Mouse (Mus musculus): ENCODE data around the gene Dlk2.
A peak's percentile ranks its signal among the peaks of the same experiment; 100 is the strongest.

The Dlk2 gene

GRCm38 (mm10) chr17:46273803-46274236 is 23.4 kb upstream of the Dlk2 start:
- no peak for DNase-seq (ENCODE audit: low read depth, low spot score)

- DNase-seq (ENCODE audit: low read depth, low spot score), result no peak
These were observed 22.8 kb upstream of the Dlk2 start for GRCm38 (mm10) chr17:46274465-46274864.

GRCm38 (mm10) chr17:46275034-46275433 is 22.2 kb upstream of the Dlk2 start:
- no peak for DNase-seq (ENCODE audit: low read depth, low spot score)

- DNase-seq (ENCODE audit: low read depth, low spot score), result no peak
These were observed 21.7 kb upstream of the Dlk2 start for GRCm38 (mm10) chr17:46275506-46275905.

GRCm38 (mm10) chr17:46277586-46277985 is 19.6 kb upstream of the Dlk2 start:
- DNase-seq (ENCODE audit: low read depth, low spot score), result no peak

- no peak for DNase-seq (ENCODE audit: low read depth, low spot score)
These were observed 19.0 kb upstream of the Dlk2 start for GRCm38 (mm10) chr17:46278011-46278765.

GRCm38 (mm10) chr17:46282483-46283123 is 14.6 kb upstream of the Dlk2 start, which contains the start of gene Tjap1:
TSS of gene Tjap1 (minus strand) at chr17:46283026.
- peak; percentile 78 for DNase-seq (ENCODE audit: low read depth, low spot score)

- no peak for DNase-seq (ENCODE audit: low read depth, low spot score)
These were observed 14.1 kb upstream of the Dlk2 start for GRCm38 (mm10) chr17:46283140-46283539.

- no peak for DNase-seq (ENCODE audit: low read depth, low spot score)
These were observed 13.3 kb upstream of the Dlk2 start for GRCm38 (mm10) chr17:46283911-46284310.

- no peak for DNase-seq (ENCODE audit: low read depth, low spot score)
These were observed 12.6 kb upstream of the Dlk2 start for GRCm38 (mm10) chr17:46284653-46285052.

- DNase-seq (ENCODE audit: low read depth, low spot score), result no peak
These were observed 11.8 kb upstream of the Dlk2 start for GRCm38 (mm10) chr17:46285407-46285806.

GRCm38 (mm10) chr17:46287678-46288095 is 9.5 kb upstream of the Dlk2 start:
- no peak for DNase-seq (ENCODE audit: low read depth, low spot score)

- no peak for DNase-seq (ENCODE audit: low read depth, low spot score)
These were observed 620 bp upstream of the Dlk2 start for GRCm38 (mm10) chr17:46296601-46297000.

- DNase-seq (ENCODE audit: low read depth, low spot score), result no peak
These were observed 225 bp upstream of the Dlk2 start for GRCm38 (mm10) chr17:46297028-46297363.

GRCm38 (mm10) chr17:46298220-46298913 is 1.1 kb downstream of the Dlk2 start:
- DNase-seq (ENCODE audit: low read depth, low spot score), result peak; percentile 69

- no peak for DNase-seq (ENCODE audit: low read depth, low spot score)
These were observed 4.7 kb downstream of the Dlk2 start for GRCm38 (mm10) chr17:46301892-46302291.

GRCm38 (mm10) chr17:46304184-46304583 is 7.0 kb downstream of the Dlk2 start:
- DNase-seq (ENCODE audit: low read depth, low spot score), result no peak

GRCm38 (mm10) chr17:46306956-46307355 is 9.7 kb downstream of the Dlk2 start:
- DNase-seq (ENCODE audit: low read depth, low spot score), result no peak

- no peak for DNase-seq (ENCODE audit: low read depth, low spot score)
These were observed 12.6 kb downstream of the Dlk2 start for GRCm38 (mm10) chr17:46309835-46310234.

- no peak for DNase-seq (ENCODE audit: low read depth, low spot score)
These were observed 13.3 kb downstream of the Dlk2 start for GRCm38 (mm10) chr17:46310515-46310914.

GRCm38 (mm10) chr17:46313135-46313715 is 16.0 kb downstream of the Dlk2 start:
- DNase-seq (ENCODE audit: low read depth, low spot score), result no peak

GRCm38 (mm10) chr17:46315813-46316212 is 18.6 kb downstream of the Dlk2 start:
- DNase-seq (ENCODE audit: low read depth, low spot score), result no peak
